Mouse (Mus musculus) intestine, postnatal 0 days (tissue): Measurements from ENCODE around the gene Gm21304. TPM values are rescaled to one million over a fixed set of nuclear protein-coding genes. Genes with fewer than 3 reads are reported as not detected.

ENCODE experiments used
- ATAC-seq: fragments of 200-750 bp; cut with Nextera tagmentation; 2 replicates; pipeline ENCODE4 v1.8.0; 2017; ENCODE audit warnings: mild to moderate bottlenecking, moderate TSS enrichment, moderate library complexity
- H3K27ac ChIP-seq: fragments of 300-500 bp; sonication (generic); 2 replicates; pipeline ENCODE4 v1.5.1; 2014; ENCODE audit warnings: mild to moderate bottlenecking, low read depth, low read length, moderate library complexity
- H3K27me3 ChIP-seq: fragments of 300-500 bp; sonication (generic); replicated peaks from 2 replicates; pipeline ENCODE4 v1.6.1; 2014; ENCODE audit warnings: low read length, mixed read lengths; ENCODE audit not compliant: control insufficient read depth, insufficient read depth
- H3K36me3 ChIP-seq: fragments of 300-500 bp; sonication (generic); 2 replicates; pipeline ENCODE4 v1.6.1; 2014; ENCODE audit warnings: mild to moderate bottlenecking, moderate library complexity; ENCODE audit not compliant: control insufficient read depth, insufficient read depth
- H3K4me1 ChIP-seq: fragments of 300-500 bp; sonication (generic); replicated peaks from 2 replicates; pipeline ENCODE4 v1.6.1; 2014; ENCODE audit warnings: antibody characterized with exemption, low read length, mixed read lengths; ENCODE audit not compliant: control insufficient read depth, insufficient read depth
- H3K4me2 ChIP-seq: fragments of 300-500 bp; sonication (generic); replicated peaks from 2 replicates; pipeline ENCODE4 v1.6.1; 2014; ENCODE audit warnings: low read depth, mild to moderate bottlenecking, moderate library complexity
- H3K4me3 ChIP-seq: fragments of 300-500 bp; sonication (generic); 2 replicates; pipeline ENCODE4 v1.5.1; 2014; ENCODE audit warnings: low read depth, low read length
- H3K9ac ChIP-seq: fragments of 300-500 bp; sonication (generic); 2 replicates; pipeline ENCODE4 v1.6.1; 2014; ENCODE audit warnings: mild to moderate bottlenecking, low read depth, low read length
- H3K9me3 ChIP-seq: fragments of 300-500 bp; sonication (generic); 2 replicates; pipeline ENCODE4 v1.6.1; 2016; ENCODE audit warnings: mixed run types; ENCODE audit not compliant: control insufficient read depth
- CTCF ChIP-seq: sonication (generic); IDR thresholded peaks from 2 replicates; pipeline ENCODE4 v1.5.1; 2016; ENCODE audit warnings: low read depth, mild to moderate bottlenecking, control low read depth, antibody characterized with exemption, moderate library complexity
- WGBS: fragments of 180-500 bp; shearing (Covaris S2); extraction: QIAGEN DNeasy Blood & Tissue Kit; methylation state at CpG from one replicate; pipeline ENCODE4 v1.1.7; 2014; 5-methylcytosine and 5-hydroxymethylcytosine counted together
- polyA plus RNA-seq: library from polyadenylated mRNA; unstranded; fragments of >200 nt; fragmentation: Nextera tagmentation; extraction: Ambion mirVana; gene quantifications from 2 replicates; pipeline ENCODE4 v1.2.1, GENCODE M21; 2015

Gm21304 gene
- polyA plus RNA-seq, 1 experiment from 2014 or later = not detected

DNA sequence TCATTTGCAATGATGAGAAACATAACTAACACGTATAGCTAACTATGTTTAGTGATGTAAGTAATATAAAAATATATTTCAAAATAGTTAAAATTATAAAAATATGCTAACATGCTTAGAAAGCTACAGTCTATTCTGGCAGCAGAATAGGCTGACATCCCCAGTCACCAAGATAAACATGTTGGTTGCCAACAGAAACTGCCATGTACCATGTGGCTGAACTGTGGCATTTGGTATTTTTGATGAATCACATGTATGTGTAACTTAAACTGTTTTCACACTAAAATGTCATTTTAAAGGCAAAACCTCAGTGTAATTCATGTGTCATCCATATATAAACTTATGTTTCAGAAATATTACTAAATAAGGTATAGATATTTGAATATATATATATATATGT is 41.3 kb downstream of the Gm21304 start:
- H3K9me3 ChIP-seq = no peaks in the 10 kb centered on the region
- TF ChIP-seq CTCF = no peak
- H3K36me3 ChIP-seq = no peaks in the 10 kb centered on the region
- H3K4me3 ChIP-seq = no peak overlapping the region
- no peak overlapping the region for H3K9ac ChIP-seq
- H3K4me1 ChIP-seq = no peaks in the 10 kb centered on the region
- H3K27ac ChIP-seq = no peak overlapping the region
- ATAC-seq = no peak
- H3K4me2 ChIP-seq = no peak overlapping the region
- WGBS = 81% methylated on average over 1 of the region's 1 CpGs
- H3K27me3 ChIP-seq = no peaks in the 10 kb centered on the region

- no peak overlapping the region for H3K9ac ChIP-seq
- no peak for TF ChIP-seq CTCF
- no peaks in the 10 kb centered on the region for H3K4me1 ChIP-seq
- no peak overlapping the region for H3K27ac ChIP-seq
- H3K4me2 ChIP-seq = no peak overlapping the region
- 74% methylated on average over 3 of the region's 3 CpGs for WGBS
- H3K27me3 ChIP-seq = no peaks in the 10 kb centered on the region
- H3K36me3 ChIP-seq = no peaks in the 10 kb centered on the region
- H3K9me3 ChIP-seq = no peaks in the 10 kb centered on the region
- no peak overlapping the region for H3K4me3 ChIP-seq
- no peak for ATAC-seq
These were observed 42.1 kb downstream of the Gm21304 start for GRCm38 (mm10) chr10:104210268-104210990.

DNA sequence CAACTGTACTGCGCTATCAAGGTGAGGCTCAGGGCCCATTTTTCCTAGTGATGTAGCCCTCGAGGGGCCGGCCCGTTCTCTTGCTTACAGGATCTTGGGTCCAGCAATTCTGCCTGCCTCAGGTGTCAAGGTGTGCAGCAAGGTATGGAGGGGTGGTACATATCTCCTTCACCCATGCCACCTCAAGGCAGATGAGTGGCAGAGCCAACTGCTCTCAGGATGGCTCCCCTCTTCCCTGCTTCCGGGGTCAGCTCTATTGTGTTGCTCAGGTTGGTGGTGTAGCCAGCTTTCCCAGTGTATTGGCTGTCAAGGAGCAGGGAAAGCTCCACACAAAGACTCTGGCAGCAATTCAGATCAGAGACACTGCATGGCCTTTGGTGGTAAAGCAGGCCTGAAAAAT is 46.2 kb downstream of the Gm21304 start:
- Histone ChIP-seq H3K4me3 (no peak overlapping the region), H3K36me3 (no peaks in the 10 kb centered on the region), H3K4me1 (no peaks in the 10 kb centered on the region), H3K9ac (no peak overlapping the region), H3K27ac (no peak overlapping the region), H3K4me2 (no peak overlapping the region), H3K27me3 (no peaks in the 10 kb centered on the region), H3K9me3 (no peaks in the 10 kb centered on the region)
- ATAC-seq = no peak; the same call in 1 of the 2 replicates
- TF ChIP-seq CTCF = no peak
- WGBS = 94% methylated on average over 5 of the region's 5 CpGs

Other genes starting within 250 kb of the Gm21304 start
- gene Gm21293, start 25.5 kb upstream of the Gm21304 start, polyA plus RNA-seq = not detected in 2 replicates
- gene Gm6763, start 17.0 kb upstream of the Gm21304 start, polyA plus RNA-seq = not detected in 2 replicates
- gene Gm8764, start 8.5 kb upstream of the Gm21304 start, polyA plus RNA-seq = not detected in 2 replicates
- not detected in 2 replicates for gene Gm21312, start 8.5 kb downstream of the Gm21304 start, polyA plus RNA-seq
- gene Gm20765, start 17.0 kb downstream of the Gm21304 start, polyA plus RNA-seq = not detected in 2 replicates
- gene Gm4340, start 25.5 kb downstream of the Gm21304 start, polyA plus RNA-seq = not detected in 2 replicates